In genomic region chr16:10399160-10399559, GRCm38 (mm10) we compare ENCODE assay signal across 8 mouse cellular contexts. TPM values are rescaled to one million over a fixed set of nuclear protein-coding genes. Genes with fewer than 3 reads are reported as not detected.
DNase-seq lines count a peak whose midpoint lies in the region; ATAC-seq and TF ChIP-seq lines count a peak whose summit lies in the region.

No protein-coding gene starts in this region.

- no peak for ATAC-seq in intestine, embryonic 14.5 days (replicated peaks; ENCODE audit: low FRiP score, low TSS enrichment, low read depth)
- ATAC-seq in intestine, embryonic 16.5 days, result no peak; the same call in 1 of the 2 replicates
- ATAC-seq in forebrain, embryonic 14.5 days, result peak; percentile 65
- ATAC-seq in hindbrain, embryonic 16.5 days, result 0 out of 2 replicates have a peak, but pooled peaks have one; percentile 24
- no peak for ATAC-seq in midbrain, postnatal 0 days (ENCODE audit: low FRiP score)

- no peaks in the 10 kb centered on the region for H3K36me3 ChIP-seq in intestine, embryonic 14.5 days (ENCODE audit: control insufficient read depth, insufficient read depth, low read length)
- H3K36me3 ChIP-seq in intestine, embryonic 16.5 days (ENCODE audit: control insufficient read depth, insufficient read depth, low read length), result no peaks in the 10 kb centered on the region
- no peaks in the 10 kb centered on the region for H3K36me3 ChIP-seq in forebrain, embryonic 14.5 days (ENCODE audit: control insufficient read depth, insufficient read depth, low read length)
- no peaks in the 10 kb centered on the region for H3K36me3 ChIP-seq in hindbrain, embryonic 16.5 days (ENCODE audit: control insufficient read depth, insufficient read depth, low read length)
- no peaks in the 10 kb centered on the region for H3K36me3 ChIP-seq in midbrain, postnatal 0 days (ENCODE audit: insufficient read depth, low read length)
- no peaks in the 10 kb centered on the region for H3K36me3 ChIP-seq in splenic B cell, adult 2 months (ENCODE audit: control insufficient read depth, insufficient read depth, low read length, poor library complexity, severe bottlenecking)

- no peak overlapping the region for H3K9ac ChIP-seq in intestine, embryonic 14.5 days (ENCODE audit: low read length)
- no peak overlapping the region for H3K9ac ChIP-seq in intestine, embryonic 16.5 days (ENCODE audit: low read depth, low read length)
- no peak overlapping the region for H3K9ac ChIP-seq in forebrain, embryonic 14.5 days (ENCODE audit: low read length)
- no peak overlapping the region for H3K9ac ChIP-seq in hindbrain, embryonic 16.5 days (ENCODE audit: low read depth, low read length)
- no peak overlapping the region for H3K9ac ChIP-seq in midbrain, postnatal 0 days (replicated peaks; ENCODE audit: low read length, poor library complexity, severe bottlenecking)

- 0 out of 2 replicates have a peak, but pooled peaks cover 4% of the 10 kb centered on the region for H3K27me3 ChIP-seq in intestine, embryonic 14.5 days (replicated peaks; ENCODE audit: control insufficient read depth, insufficient read depth, low read length)
- H3K27me3 ChIP-seq in intestine, embryonic 16.5 days (replicated peaks; ENCODE audit: control insufficient read depth, insufficient read depth, low read length), result no peaks in the 10 kb centered on the region
- 0 out of 2 replicates have a peak, but pooled peaks cover 4% of the 10 kb centered on the region for H3K27me3 ChIP-seq in forebrain, embryonic 14.5 days (replicated peaks; ENCODE audit: control insufficient read depth, insufficient read depth, low read length)
- peaks cover 3% of the 10 kb centered on the region; the same call in 1 of the 2 replicates for H3K27me3 ChIP-seq in hindbrain, embryonic 16.5 days (replicated peaks; ENCODE audit: control insufficient read depth, insufficient read depth, low read length)
- no peaks in the 10 kb centered on the region for H3K27me3 ChIP-seq in midbrain, postnatal 0 days (ENCODE audit: insufficient read depth, low read length)
- no peaks in the 10 kb centered on the region for H3K27me3 ChIP-seq in splenic B cell, adult 2 months (ENCODE audit: control insufficient read depth, insufficient read depth, low read length, poor library complexity, severe bottlenecking)

- peaks cover 6% of the 10 kb centered on the region; the same call in 1 of the 2 replicates for H3K4me1 ChIP-seq in intestine, embryonic 14.5 days (replicated peaks; ENCODE audit: control insufficient read depth, insufficient read depth, low read length)
- H3K4me1 ChIP-seq in intestine, embryonic 16.5 days (ENCODE audit: control insufficient read depth, insufficient read depth, low read length), result no peaks in the 10 kb centered on the region
- no peaks in the 10 kb centered on the region for H3K4me1 ChIP-seq in forebrain, embryonic 14.5 days (ENCODE audit: control insufficient read depth, insufficient read depth, low read length)
- peaks cover 8% of the 10 kb centered on the region for H3K4me1 ChIP-seq in hindbrain, embryonic 16.5 days (ENCODE audit: control insufficient read depth, insufficient read depth, low read depth, low read length)
- no peaks in the 10 kb centered on the region for H3K4me1 ChIP-seq in midbrain, postnatal 0 days (ENCODE audit: insufficient read depth, low read length)

- intact Hi-C loops in left cerebral cortex, postnatal 10 days (cut with DNase I), result loop anchor here (5.0 to 10.0 kb wide), 4 partner anchors 117 to 1514 kb away; no protein-coding TSS in a partner anchor

- H3K4me2 ChIP-seq in intestine, embryonic 14.5 days (ENCODE audit: low read length), result no peak overlapping the region
- H3K4me2 ChIP-seq in intestine, embryonic 16.5 days (ENCODE audit: low read depth, low read length), result no peak overlapping the region
- H3K4me2 ChIP-seq in forebrain, embryonic 14.5 days (ENCODE audit: low read length), result no peak overlapping the region
- no peak overlapping the region for H3K4me2 ChIP-seq in hindbrain, embryonic 16.5 days (ENCODE audit: low read length)
- no peak overlapping the region for H3K4me2 ChIP-seq in midbrain, postnatal 0 days (ENCODE audit: low read depth, low read length, poor library complexity, severe bottlenecking)

- H3K4me3 ChIP-seq in intestine, embryonic 14.5 days (ENCODE audit: low read depth, low read length), result no peak overlapping the region
- no peak overlapping the region for H3K4me3 ChIP-seq in intestine, embryonic 16.5 days (ENCODE audit: low read length)
- no peak overlapping the region for H3K4me3 ChIP-seq in forebrain, embryonic 14.5 days (ENCODE audit: low read depth, low read length)
- H3K4me3 ChIP-seq in hindbrain, embryonic 16.5 days (ENCODE audit: low read length), result no peak overlapping the region
- no peak overlapping the region for H3K4me3 ChIP-seq in midbrain, postnatal 0 days (ENCODE audit: low read depth, low read length)

- no peak overlapping the region for H3K27ac ChIP-seq in intestine, embryonic 14.5 days (ENCODE audit: low read depth)
- H3K27ac ChIP-seq in intestine, embryonic 16.5 days (ENCODE audit: low read length), result no peak overlapping the region
- H3K27ac ChIP-seq in forebrain, embryonic 14.5 days (ENCODE audit: low read depth, low read length), result no peak overlapping the region
- no peak overlapping the region for H3K27ac ChIP-seq in hindbrain, embryonic 16.5 days (ENCODE audit: low read depth, low read length)
- no peak overlapping the region for H3K27ac ChIP-seq in midbrain, postnatal 0 days (ENCODE audit: low read depth, low read length)

- peak; percentile 97 for TF ChIP-seq CTCF in midbrain, postnatal 0 days (IDR thresholded peaks at IDR 0.05)

- H3K9me3 ChIP-seq in intestine, embryonic 14.5 days (ENCODE audit: control insufficient read depth, low read length), result no peaks in the 10 kb centered on the region
- H3K9me3 ChIP-seq in intestine, embryonic 16.5 days (ENCODE audit: control insufficient read depth, low read length), result no peaks in the 10 kb centered on the region
- no peaks in the 10 kb centered on the region for H3K9me3 ChIP-seq in forebrain, embryonic 14.5 days (replicated peaks; ENCODE audit: control insufficient read depth, low read length)
- H3K9me3 ChIP-seq in hindbrain, embryonic 16.5 days (ENCODE audit: control insufficient read depth, low read length), result no peaks in the 10 kb centered on the region
- H3K9me3 ChIP-seq in midbrain, postnatal 0 days (ENCODE audit: low read length), result no peaks in the 10 kb centered on the region

- DNase-seq in intestine, embryonic 14.5 days (ENCODE audit: low spot score), result peak; percentile 96
- DNase-seq in c-Kit-positive CD71-positive TER-119-positive erythroid progenitor cells, embryonic 14.5 days (ENCODE audit: low spot score), result peak; percentile 69
- peak; percentile 81 for DNase-seq in forebrain, embryonic 14.5 days (ENCODE audit: low spot score)
- peak; percentile 76 to 80 for DNase-seq in left cerebral cortex, postnatal 10 days (ENCODE audit: extremely low spot score in 1 of 2, low spot score in 2 of 2)
- DNase-seq in midbrain, postnatal 0 days (ENCODE audit: low spot score), result peak; percentile 79
- DNase-seq in splenic B cell, adult 2 months (ENCODE audit: low read depth, low spot score), result peak; percentile 88

- 37% methylated on average over 7 of the region's 7 CpGs for WGBS in intestine, embryonic 14.5 days
- 31% methylated on average over 7 of the region's 7 CpGs for WGBS in intestine, embryonic 16.5 days
- 36% methylated on average over 7 of the region's 7 CpGs for WGBS in forebrain, embryonic 14.5 days
- 26% methylated on average over 7 of the region's 7 CpGs for WGBS in hindbrain, embryonic 16.5 days
- 29% methylated on average over 7 of the region's 7 CpGs for WGBS in midbrain, postnatal 0 days

RNA-seq across cellular contexts. Expression of gene Tekt5, which starts 3.9 kb away (rescaled TPM):
- 0.19 and 0.28 TPM in 2 replicates for polyA plus RNA-seq in intestine, embryonic 14.5 days (2014; fragmentation: Nextera tagmentation; extraction: Ambion mirVana)
- polyA plus RNA-seq in intestine, embryonic 16.5 days (2015; fragmentation: Nextera tagmentation; extraction: Ambion mirVana), result 0.27 and 0.35 TPM in 2 replicates
- 2.7 and 2.9 TPM in 2 replicates for polyA plus RNA-seq in forebrain, embryonic 14.5 days (2014; fragmentation: Nextera tagmentation; extraction: Ambion mirVana)
- polyA plus RNA-seq in hindbrain, embryonic 16.5 days (2015; fragmentation: Nextera tagmentation; extraction: Ambion mirVana), result 20.7 and 27.5 TPM in 2 replicates
- 1 to 10 TPM; 7.3 to 7.7 TPM for total RNA-seq in left cerebral cortex, postnatal 10 days (2021)
- total RNA-seq in midbrain, postnatal 0 days (2014; rRNA removed), result 9.4 and 11.2 TPM in 2 replicates
- 29.3 and 33.7 TPM in 2 replicates for polyA plus RNA-seq in midbrain, postnatal 0 days (2015; fragmentation: Nextera tagmentation; extraction: Ambion mirVana)

RNA-seq across cellular contexts. Expression of gene Nubp1, which starts 12.6 kb away (rescaled TPM):
- polyA plus RNA-seq in intestine, embryonic 14.5 days (2014; fragmentation: Nextera tagmentation; extraction: Ambion mirVana), result 71.6 and 74.2 TPM in 2 replicates
- polyA plus RNA-seq in intestine, embryonic 16.5 days (2015; fragmentation: Nextera tagmentation; extraction: Ambion mirVana), result 52.0 and 52.6 TPM in 2 replicates
- 40.7 and 49.4 TPM in 2 replicates for polyA plus RNA-seq in forebrain, embryonic 14.5 days (2014; fragmentation: Nextera tagmentation; extraction: Ambion mirVana)
- polyA plus RNA-seq in hindbrain, embryonic 16.5 days (2015; fragmentation: Nextera tagmentation; extraction: Ambion mirVana), result 46.3 and 54.1 TPM in 2 replicates
- total RNA-seq in left cerebral cortex, postnatal 10 days (2021), result 10 to 100 TPM; 14.0 to 16.8 TPM
- total RNA-seq in midbrain, postnatal 0 days (2014; rRNA removed), result 33.0 and 37.8 TPM in 2 replicates
- 36.1 and 40.3 TPM in 2 replicates for polyA plus RNA-seq in midbrain, postnatal 0 days (2015; fragmentation: Nextera tagmentation; extraction: Ambion mirVana)

RNA-seq across cellular contexts. Expression of gene Tvp23a, which starts 48.0 kb away (rescaled TPM):
- 11.4 and 13.1 TPM in 2 replicates for polyA plus RNA-seq in intestine, embryonic 14.5 days (2014; fragmentation: Nextera tagmentation; extraction: Ambion mirVana)
- polyA plus RNA-seq in intestine, embryonic 16.5 days (2015; fragmentation: Nextera tagmentation; extraction: Ambion mirVana), result 6.5 and 6.8 TPM in 2 replicates
- polyA plus RNA-seq in forebrain, embryonic 14.5 days (2014; fragmentation: Nextera tagmentation; extraction: Ambion mirVana), result 38.9 and 45.8 TPM in 2 replicates
- polyA plus RNA-seq in hindbrain, embryonic 16.5 days (2015; fragmentation: Nextera tagmentation; extraction: Ambion mirVana), result 48.9 and 52.1 TPM in 2 replicates
- 10 to 100 TPM; 38.5 to 39.7 TPM for total RNA-seq in left cerebral cortex, postnatal 10 days (2021)
- total RNA-seq in midbrain, postnatal 0 days (2014; rRNA removed), result 77.6 and 82.0 TPM in 2 replicates
- polyA plus RNA-seq in midbrain, postnatal 0 days (2015; fragmentation: Nextera tagmentation; extraction: Ambion mirVana), result 44.1 and 46.8 TPM in 2 replicates

Comparison
In these comparisons a context has a peak if more than half of its experiments do, and no peak if none do; other contexts are left out.
1. ATAC-seq: peak in forebrain, embryonic 14.5 days (single experiment) and hindbrain, embryonic 16.5 days (single experiment); none in intestine, embryonic 14.5 days (single experiment), intestine, embryonic 16.5 days (single experiment) and midbrain, postnatal 0 days (single experiment).
2. Peak in every context shown above with its lines, with median percentiles within 50 percentile points of each other: DNase-seq.